Mouse (Mus musculus) MEL (cell line): Measurements from ENCODE around the gene Gstp3. TPM values are rescaled to one million over a fixed set of nuclear protein-coding genes. Genes with fewer than 3 reads are reported as not detected.

Experiments used
- DNase-seq: peaks from one replicate; pipeline ENCODE4 v3.0.0; 2011; ENCODE audit warnings: low read depth, low spot score
- H3K27ac ChIP-seq: 2 replicates; pipeline ENCODE4 v1.5.1; 2012; ENCODE audit warnings: low read depth, mild to moderate bottlenecking, control low read depth, low read length, moderate library complexity; ENCODE audit not compliant: control insufficient read depth
- H3K27me3 ChIP-seq, 2 experiments: fragments of 150-350 bp in 1 of 2; sonication (generic) in 1 of 2; 2 replicates each; pipeline ENCODE4 v1.6.1; 2012; ENCODE audit warnings: low read length in 2 of 2, mild to moderate bottlenecking in 2 of 2, improper control_type of control experiment in 1 of 2, moderate library complexity in 1 of 2; ENCODE audit not compliant: insufficient read depth in 2 of 2, control insufficient read depth in 1 of 2
- H3K36me3 ChIP-seq, 2 experiments: 2 replicates each; pipeline ENCODE4 v1.6.1; 2012 to 2014; ENCODE audit warnings: low read length in 2 of 2, improper control_type of control experiment in 1 of 2, inconsistent platforms in 1 of 2, mild to moderate bottlenecking in 1 of 2; ENCODE audit not compliant: insufficient read depth in 2 of 2, control insufficient read depth in 1 of 2
- H3K4me1 ChIP-seq, 2 experiments: fragments of 150-350 bp in 1 of 2; sonication (generic) in 1 of 2; 2 replicates each; pipeline ENCODE4 v1.6.1; 2012; ENCODE audit warnings: low read length in 2 of 2, improper control_type of control experiment in 1 of 2, mild to moderate bottlenecking in 1 of 2; ENCODE audit not compliant: insufficient read depth in 2 of 2, control insufficient read depth in 1 of 2
- H3K4me3 ChIP-seq, 2 experiments: fragments of 150-350 bp in 1 of 2; sonication (generic) in 1 of 2; 2 replicates each; pipeline ENCODE4 v1.5.1; 2012; ENCODE audit warnings: low read depth in 2 of 2, low read length in 2 of 2, mild to moderate bottlenecking in 2 of 2, moderate library complexity in 2 of 2, control low read depth in 1 of 2, improper control_type of control experiment in 1 of 2; ENCODE audit not compliant: control insufficient read depth in 1 of 2, insufficient read depth in 1 of 2
- H3K79me2 ChIP-seq: 2 replicates; pipeline ENCODE4 v1.6.1; 2012; ENCODE audit warnings: mild to moderate bottlenecking, low read length, moderate library complexity; ENCODE audit not compliant: control insufficient read depth, poor library complexity, insufficient read depth
- H3K9ac ChIP-seq: 2 replicates; pipeline ENCODE4 v1.6.1; 2012; ENCODE audit warnings: low read depth, mild to moderate bottlenecking, control low read depth, low read length, moderate library complexity; ENCODE audit not compliant: control insufficient read depth, poor library complexity, severe bottlenecking
- H3K9me3 ChIP-seq: fragments of 150-350 bp; sonication (generic); replicated peaks from 2 replicates; pipeline ENCODE4 v1.6.1; 2012; ENCODE audit warnings: mild to moderate bottlenecking, low read length, improper control_type of control experiment, moderate library complexity; ENCODE audit not compliant: insufficient read depth
- BHLHE40 ChIP-seq: IDR thresholded peaks from 2 replicates; pipeline ENCODE4 v1.6.1; 2012; ENCODE audit warnings: low read depth, mild to moderate bottlenecking, inconsistent platforms, low read length, improper control_type of control experiment, borderline replicate concordance
- CHD2 ChIP-seq: IDR thresholded peaks from 2 replicates; pipeline ENCODE4 v1.6.1; 2011; ENCODE audit warnings: low read length, improper control_type of control experiment
- CTCF ChIP-seq, 3 experiments: IDR thresholded peaks in 2 of 3; conservative IDR thresholded peaks in 1 of 3; 2 replicates each; pipeline ENCODE4 v1.5.1; 2011 to 2012; ENCODE audit warnings: low read length in 3 of 3, low read depth in 2 of 3, mild to moderate bottlenecking in 2 of 3, improper control_type of control experiment in 1 of 3, inconsistent platforms in 1 of 3, mixed read lengths in 1 of 3, moderate library complexity in 1 of 3; ENCODE audit not compliant: control insufficient read depth in 1 of 3, insufficient read depth in 1 of 3, poor library complexity in 1 of 3, severe bottlenecking in 1 of 3
- ELF1 ChIP-seq: IDR thresholded peaks from 2 replicates; pipeline ENCODE4 v1.6.1; 2014; ENCODE audit warnings: low read depth, mild to moderate bottlenecking, inconsistent platforms, low read length, improper control_type of control experiment, moderate library complexity
- ETS1 ChIP-seq: IDR thresholded peaks from 2 replicates; pipeline ENCODE4 v1.6.1; 2012; ENCODE audit warnings: low read depth, mild to moderate bottlenecking, inconsistent platforms, low read length, improper control_type of control experiment, moderate library complexity
- GABPA ChIP-seq: IDR thresholded peaks from 2 replicates; pipeline ENCODE4 v1.6.1; 2012; ENCODE audit warnings: low read depth, mild to moderate bottlenecking, inconsistent platforms, low read length, improper control_type of control experiment, moderate library complexity
- HCFC1 ChIP-seq: IDR thresholded peaks from 2 replicates; pipeline ENCODE4 v1.6.1; 2012; ENCODE audit warnings: low read depth, mild to moderate bottlenecking, inconsistent platforms, low read length, improper control_type of control experiment, moderate library complexity
- JUND ChIP-seq: IDR thresholded peaks from 2 replicates; pipeline ENCODE4 v1.6.1; 2011; ENCODE audit warnings: low read depth, mild to moderate bottlenecking, improper control_type of control experiment, low read length
- MAFK ChIP-seq: IDR thresholded peaks from 2 replicates; pipeline ENCODE4 v1.6.1; 2011; ENCODE audit warnings: low read depth, mild to moderate bottlenecking, low read length, improper control_type of control experiment, borderline replicate concordance
- MAX ChIP-seq: IDR thresholded peaks from 2 replicates; pipeline ENCODE4 v1.6.1; 2011; ENCODE audit warnings: low read length, improper control_type of control experiment
- MAZ ChIP-seq: IDR thresholded peaks from 2 replicates; pipeline ENCODE4 v1.6.1; 2012; ENCODE audit warnings: low read depth, mild to moderate bottlenecking, inconsistent platforms, low read length, improper control_type of control experiment
- MEF2A ChIP-seq: IDR thresholded peaks from 2 replicates; pipeline ENCODE4 v1.6.1; 2014; ENCODE audit warnings: low read depth, mild to moderate bottlenecking, inconsistent platforms, low read length, improper control_type of control experiment; ENCODE audit not compliant: poor library complexity, insufficient replicate concordance, severe bottlenecking; ENCODE audit errors: extremely low read depth
- MXI1 ChIP-seq: IDR thresholded peaks from 2 replicates; pipeline ENCODE4 v1.6.1; 2011; ENCODE audit warnings: mild to moderate bottlenecking, low read depth, low read length, improper control_type of control experiment
- MYC ChIP-seq: IDR thresholded peaks from 2 replicates; pipeline ENCODE4 v1.6.1; 2011; ENCODE audit warnings: low read depth, mild to moderate bottlenecking, low read length, improper control_type of control experiment, moderate library complexity
- NELFE ChIP-seq: IDR thresholded peaks from 2 replicates; pipeline ENCODE4 v1.6.1; 2011; ENCODE audit warnings: low read depth, low read length, improper control_type of control experiment
- POLR2AphosphoS5 ChIP-seq: IDR thresholded peaks from 2 replicates; pipeline ENCODE4 v1.6.1; 2012; ENCODE audit warnings: low read depth, borderline replicate concordance, mild to moderate bottlenecking, inconsistent platforms, low read length, moderate library complexity, mixed read lengths
- RAD21 ChIP-seq: IDR thresholded peaks from 2 replicates; pipeline ENCODE4 v1.6.1; 2011; ENCODE audit warnings: mild to moderate bottlenecking, low read depth, low read length, improper control_type of control experiment
- SIN3A ChIP-seq: IDR thresholded peaks from 2 replicates; pipeline ENCODE4 v1.6.1; 2012; ENCODE audit warnings: low read length, improper control_type of control experiment, inconsistent platforms
- SMC3 ChIP-seq: IDR thresholded peaks from 2 replicates; pipeline ENCODE4 v1.6.1; 2011; ENCODE audit warnings: low read depth, low read length, improper control_type of control experiment
- TAL1 ChIP-seq: IDR thresholded peaks from 2 replicates; pipeline ENCODE4 v1.6.1; 2012; ENCODE audit warnings: mild to moderate bottlenecking, inconsistent platforms, low read length, moderate library complexity, mixed read lengths
- TBP ChIP-seq: IDR thresholded peaks from 2 replicates; pipeline ENCODE4 v1.8.0; 2011; ENCODE audit warnings: low read depth, low read length, improper control_type of control experiment
- TCF12 ChIP-seq: IDR thresholded peaks from 2 replicates; pipeline ENCODE4 v1.6.1; 2014; ENCODE audit warnings: low read depth, mild to moderate bottlenecking, inconsistent platforms, low read length, improper control_type of control experiment, moderate library complexity
- USF1 ChIP-seq: IDR thresholded peaks from 2 replicates; pipeline ENCODE4 v1.6.1; 2014; ENCODE audit warnings: low read depth, mild to moderate bottlenecking, inconsistent platforms, low read length, improper control_type of control experiment, moderate library complexity
- USF2 ChIP-seq, 2 experiments: IDR thresholded peaks; 2 replicates each; pipeline ENCODE4 v1.6.1; 2011 to 2012; ENCODE audit warnings: improper control_type of control experiment in 2 of 2, low read length in 2 of 2, borderline replicate concordance in 1 of 2, inconsistent platforms in 1 of 2, low read depth in 1 of 2, mild to moderate bottlenecking in 1 of 2; ENCODE audit not compliant: insufficient read depth in 1 of 2
- ZC3H11A ChIP-seq: IDR thresholded peaks from 2 replicates; pipeline ENCODE4 v1.6.1; 2012; ENCODE audit warnings: low read depth, mild to moderate bottlenecking, inconsistent platforms, low read length, improper control_type of control experiment
- ZKSCAN1 ChIP-seq: IDR thresholded peaks from 2 replicates; pipeline ENCODE4 v1.6.1; 2012; ENCODE audit warnings: low read depth, mild to moderate bottlenecking, inconsistent platforms, low read length, improper control_type of control experiment, moderate library complexity
- ZMIZ1 ChIP-seq: IDR thresholded peaks from 2 replicates; pipeline ENCODE4 v1.6.1; 2012; ENCODE audit warnings: low read depth, mild to moderate bottlenecking, inconsistent platforms, low read length, improper control_type of control experiment, moderate library complexity
- ZNF384 ChIP-seq: IDR thresholded peaks from 2 replicates; pipeline ENCODE4 v1.6.1; 2012; ENCODE audit warnings: low read depth, mild to moderate bottlenecking, inconsistent platforms, low read length, improper control_type of control experiment
- polyA plus RNA-seq, 2 experiments: library from polyadenylated mRNA; stranded (reverse) in 1 of 2; unstranded in 1 of 2; fragments of >175 nt in 1 of 2; fragments of >200 nt in 1 of 2; gene quantifications; 2 replicates each; pipeline versions ENCODE4 v1.2.1 to v1.2.4; 2012; ENCODE audit warnings: low replicate concordance in 2 of 2, low read depth in 1 of 2; ENCODE audit not compliant: insufficient read length in 2 of 2, insufficient read depth in 1 of 2, missing spikeins in 1 of 2
- total RNA-seq: library from RNA; depleted of rRNA; stranded (reverse); fragments of 300-350 nt; gene quantifications from 2 replicates; pipeline ENCODE4 v1.2.3, GENCODE M21; 2012

Gstp3 gene
- total and polyA plus RNA-seq, 3 experiments: 0.84 TPM; not detected in 2

GRCm38 (mm10) chr19:4054613-4055012, 4.8 kb downstream of the Gstp3 start:
- peaks cover 0 to 3% of the 10 kb centered on the region in 2 experiments; a peak in 1 of 4 replicates for H3K27me3 ChIP-seq
- H3K79me2 ChIP-seq: no peaks in the 10 kb centered on the region
- peaks cover 0 to 8% of the 10 kb centered on the region in 2 experiments; a peak in 2 of 4 replicates for H3K4me1 ChIP-seq
- no peak for DNase-seq
- TF ChIP-seq BHLHE40 (no peak), RAD21 (no peak), MAFK (no peak), MAZ (no peak), POLR2AphosphoS5 (no peak), USF1 (no peak), MAX (no peak), ZC3H11A (no peak), CHD2 (no peak), SIN3A (no peak), ELF1 (no peak), MEF2A (no peak), GABPA (no peak), SMC3 (no peak), HCFC1 (no peak), TCF12 (no peak), MXI1 (no peak), ZNF384 (no peak)
- H3K9ac ChIP-seq: no peak overlapping the region
- H3K27ac ChIP-seq: no peak overlapping the region
- H3K9me3 ChIP-seq: no peaks in the 10 kb centered on the region
- peaks cover 0 to 2% of the 10 kb centered on the region in 2 experiments; a peak in 2 of 4 replicates for H3K36me3 ChIP-seq
- H3K4me3 ChIP-seq: no peak overlapping the region

- H3K36me3 ChIP-seq: no peaks in the 10 kb centered on the region
- H3K27ac ChIP-seq: no peak overlapping the region
- H3K9ac ChIP-seq: no peak overlapping the region
- H3K4me1 ChIP-seq: no peaks in the 10 kb centered on the region
- H3K79me2 ChIP-seq: no peaks in the 10 kb centered on the region
- DNase-seq: no peak
- H3K9me3 ChIP-seq: no peaks in the 10 kb centered on the region
- TF ChIP-seq TAL1 (no peak), ETS1 (no peak), JUND (no peak), CHD2 (no peak), ZKSCAN1 (no peak), CTCF (IDR thresholded peaks at IDR 0.05 in 2 of 3, conservative IDR thresholded peaks at IDR 0.05 in 1 of 3; ENCODE audit: control insufficient read depth in 1 of 3, insufficient read depth in 1 of 3, low read depth in 2 of 3, low read length in 3 of 3, poor library complexity in 1 of 3, severe bottlenecking in 1 of 3) (no peak), NELFE (no peak), MYC (no peak), HCFC1 (no peak), USF2 (IDR thresholded peaks at IDR 0.05; ENCODE audit: borderline replicate concordance in 1 of 2, insufficient read depth in 1 of 2, low read depth in 1 of 2, low read length in 2 of 2) (no peak), BHLHE40 (no peak), TBP (no peak), RAD21 (no peak), MAFK (no peak), ZMIZ1 (no peak), MAZ (no peak)
- TF ChIP-seq, all 39 proteins: peak for 0
- Histone ChIP-seq H3K27me3 (peaks cover 0 to 3% of the 10 kb centered on the region in 2 experiments; a peak in 1 of 4 replicates), H3K4me3 (no peak overlapping the region)
Measured at GRCm38 (mm10) chr19:4052516-4053030, 6.8 kb downstream of the Gstp3 start.
